Mouse (Mus musculus) spleen, adult 2 months (tissue): ENCODE results near the gene Ganc.

Experiments used
- CTCF ChIP-seq: fragments of 200-500 bp; IDR thresholded peaks from 2 replicates; pipeline ENCODE4 v1.5.1; 2011; ENCODE audit warnings: mild to moderate bottlenecking, inconsistent platforms; ENCODE audit not compliant: insufficient read depth, insufficient read length, insufficient replicate concordance; ENCODE audit errors: extremely low read depth
- POLR2A ChIP-seq: fragments of 200-500 bp; IDR thresholded peaks from 2 replicates; pipeline ENCODE4 v1.6.1; 2011; ENCODE audit warnings: low read depth, low read length, inconsistent platforms

DNA sequence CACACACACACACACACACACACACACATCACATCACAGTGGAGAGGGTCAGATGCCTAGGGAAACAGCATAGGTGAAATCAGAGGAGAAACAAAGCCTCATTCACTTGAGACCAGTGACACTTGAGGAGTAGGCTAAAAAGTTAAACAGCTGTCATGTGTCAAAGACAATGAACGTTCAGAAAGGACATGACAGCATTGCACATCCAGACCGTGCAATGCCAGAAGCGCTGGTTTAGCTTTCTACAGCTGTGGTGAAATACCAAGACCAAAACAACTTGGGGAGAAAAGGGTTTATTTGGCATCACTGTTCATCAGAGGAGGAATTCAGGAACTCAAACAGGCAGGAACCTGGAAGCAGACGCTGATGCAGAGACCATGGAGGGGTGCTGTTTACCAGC lies 89.6 kb downstream of the Ganc start:
- no peak for TF ChIP-seq CTCF
- no peak for TF ChIP-seq POLR2A
